Mouse (Mus musculus): ENCODE results near the gene Lbhd1. TPM values are rescaled to one million over a fixed set of nuclear protein-coding genes. Genes with fewer than 3 reads are reported as not detected.
"Not testable (repeated sequence)": the region's sequence is repeated elsewhere in the genome, so short reads cannot be mapped to it uniquely, and the experiment has no call there.

The Lbhd1 gene
- polyA plus RNA-seq (2015; fragmentation: Nextera tagmentation; extraction: Ambion mirVana), result 33.6 and 40.0 TPM in 2 replicates

- Histone ChIP-seq H3K9me3 (ENCODE audit: low read length) (no peaks in the 10 kb centered on the region), H3K9ac (replicated peaks; ENCODE audit: low read depth) (no peak within 1 kb of the TSS), H3K4me2 (replicated peaks; ENCODE audit: low read depth, low read length) (no peak within 1 kb of the TSS), H3K36me3 (ENCODE audit: insufficient read depth, low read length) (no peaks in the 10 kb centered on the region), H3K27ac (ENCODE audit: low read length) (no peak within 1 kb of the TSS), H3K27me3 (replicated peaks; ENCODE audit: insufficient read depth, low read length) (no peaks in the 10 kb centered on the region), H3K4me3 (ENCODE audit: low read depth, low read length) (no peak within 1 kb of the TSS), H3K4me1 (ENCODE audit: insufficient read depth, low read depth, low read length) (peaks cover 6% of the 10 kb centered on the region; the same call in 1 of the 2 replicates)
- 75% methylated on average over 3 of the region's 3 CpGs for WGBS
- TF ChIP-seq EP300 (IDR thresholded peaks at IDR 0.05), result no peak
- no peak for TF ChIP-seq CTCF (IDR thresholded peaks at IDR 0.05)
- no peak for DNase-seq (ENCODE audit: low spot score)
- no peak for ATAC-seq
These were observed at the start of gene Lbhd1, which contains the start of gene Gm49403 for GRCm38 (mm10) chr19:8883616-8884015. TSS of gene Lbhd1 (plus strand) at chr19:8883732. TSS of gene Gm49403 (plus strand) at chr19:8883930.

DNA sequence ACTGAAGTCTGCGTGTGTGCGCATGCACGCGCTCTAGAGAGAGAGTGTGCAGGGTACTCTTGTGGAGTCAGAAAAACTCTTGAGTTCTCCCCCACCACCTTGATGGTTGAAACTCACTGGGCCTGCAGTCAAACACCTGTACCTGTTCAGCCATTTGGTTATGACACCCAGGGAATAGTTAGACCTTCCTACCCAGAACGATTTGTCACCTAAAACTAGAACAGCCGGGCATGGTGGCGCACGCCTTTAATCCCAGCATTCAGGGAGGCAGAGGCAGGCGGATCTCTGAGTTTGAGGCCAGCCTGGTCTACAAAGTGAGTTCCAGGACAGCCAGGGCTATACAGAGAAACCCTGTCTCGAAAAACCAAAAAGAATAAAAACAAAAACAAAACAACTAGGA, 47.2 kb upstream of the Lbhd1 start:
- 95% methylated on average over 10 of the region's 10 CpGs for WGBS
- DNase-seq (ENCODE audit: low spot score), result not testable (repeated sequence)

DNA sequence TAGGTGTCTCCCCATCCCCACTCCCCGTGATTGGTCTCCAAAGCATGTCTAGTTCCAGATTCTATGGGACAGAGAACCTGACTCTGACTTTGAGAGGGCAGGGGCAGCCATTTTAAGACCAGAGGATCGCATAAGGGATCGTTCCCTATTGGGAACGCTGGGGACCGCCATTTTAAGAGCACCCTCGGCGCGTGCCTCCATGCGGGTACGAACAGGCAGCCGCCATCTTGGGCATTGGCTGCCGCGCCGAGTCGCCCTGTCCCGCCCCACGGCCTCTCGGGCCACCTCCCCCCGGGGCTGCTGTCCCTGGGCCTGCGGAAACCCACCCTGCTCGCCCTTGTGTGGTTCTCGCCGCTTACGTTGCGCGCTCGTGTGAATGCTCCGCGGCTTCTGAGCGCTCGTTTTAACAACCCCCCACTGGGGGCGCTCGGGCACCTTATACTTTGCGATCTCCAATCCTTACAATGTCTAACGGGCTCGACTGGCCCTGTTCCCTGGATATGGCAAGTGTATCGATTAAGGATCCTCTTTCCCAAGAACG, 46.2 kb upstream of the Lbhd1 start, which contains the start of gene Bscl2:
Bscl2 (plus strand) TSS at position 217 of the 541 bp plus-strand sequence.
- DNase-seq (ENCODE audit: low spot score), result peak; percentile 91
- Histone ChIP-seq H3K27me3 (replicated peaks; ENCODE audit: insufficient read depth, low read length) (no peaks in the 10 kb centered on the region), H3K4me3 (ENCODE audit: low read depth, low read length) (peak within 1 kb of the TSS; percentile 68), H3K9me3 (ENCODE audit: low read length) (no peaks in the 10 kb centered on the region), H3K4me1 (ENCODE audit: insufficient read depth, low read depth, low read length) (peaks cover 10% of the 10 kb centered on the region; the same call in 1 of the 2 replicates), H3K4me2 (replicated peaks; ENCODE audit: low read depth, low read length) (peak within 1 kb of the TSS; percentile 82), H3K27ac (ENCODE audit: low read length) (peak within 1 kb of the TSS; percentile 91), H3K36me3 (ENCODE audit: insufficient read depth, low read length) (peaks cover 13% of the 10 kb centered on the region; the same call in 1 of the 2 replicates), H3K9ac (replicated peaks; ENCODE audit: low read depth) (peak within 1 kb of the TSS; percentile 78)
- TF ChIP-seq EP300 (IDR thresholded peaks at IDR 0.05) (no peak; the same call in 1 of the 2 replicates), CTCF (IDR thresholded peaks at IDR 0.05) (peak; percentile 65)
- ATAC-seq, result peak; percentile 83
- under 1% methylated on average over 34 of the region's 38 CpGs for WGBS

More for the DNA sequence above, 47.2 kb upstream of the Lbhd1 start:
- H3K36me3 ChIP-seq (ENCODE audit: insufficient read depth, low read length), result peaks cover 21% of the 10 kb centered on the region; the same call in 1 of the 2 replicates
- H3K4me1 ChIP-seq (ENCODE audit: insufficient read depth, low read depth, low read length); H3K9me3 ChIP-seq (ENCODE audit: low read length); H3K27me3 ChIP-seq (replicated peaks; ENCODE audit: insufficient read depth, low read length); H3K4me3 ChIP-seq (ENCODE audit: low read depth, low read length); H3K4me2 ChIP-seq (replicated peaks; ENCODE audit: low read depth, low read length); H3K9ac ChIP-seq (replicated peaks; ENCODE audit: low read depth); ATAC-seq: not testable (repeated sequence)
- 0 out of 2 replicates have a peak overlapping the region, but pooled peaks have one; percentile 91 for H3K27ac ChIP-seq (ENCODE audit: low read length)

DNA sequence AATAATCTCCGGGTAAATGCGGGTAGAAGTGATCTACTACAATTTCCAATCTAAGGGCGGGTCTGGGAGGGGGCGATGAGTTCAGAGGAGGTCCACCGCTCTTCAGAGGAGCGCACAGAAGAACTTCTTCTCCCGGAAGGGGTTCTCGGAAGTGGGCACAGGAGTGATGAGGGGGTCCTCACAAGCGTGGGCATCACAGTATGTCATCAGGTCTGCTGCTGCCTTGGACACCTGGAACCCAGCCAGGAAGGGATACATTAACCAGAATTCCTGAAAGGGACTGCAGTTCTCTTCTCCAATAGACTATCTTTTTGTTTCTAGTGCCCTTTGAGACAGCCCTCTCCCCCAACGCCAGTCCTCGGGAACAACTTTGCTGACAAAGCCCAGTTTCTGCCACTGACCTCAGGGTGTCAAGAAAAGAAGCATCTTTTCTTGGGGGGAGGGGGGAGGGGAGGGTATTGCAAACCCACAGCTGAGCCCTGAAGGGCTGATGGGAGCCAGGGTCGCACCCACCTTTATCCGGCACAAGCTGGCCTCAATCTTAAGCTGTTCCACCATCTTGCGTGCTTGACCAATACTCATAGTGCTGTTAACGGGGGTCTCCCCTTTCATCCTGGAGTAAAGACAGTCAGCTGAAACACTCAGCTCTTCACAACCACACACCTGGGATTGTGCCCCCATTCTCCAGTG, 45.3 kb upstream of the Lbhd1 start:
- H3K36me3 ChIP-seq (ENCODE audit: insufficient read depth, low read length), result 0 out of 2 replicates have a peak, but pooled peaks cover 6% of the 10 kb centered on the region
- peak overlapping the region; percentile 82 for H3K4me2 ChIP-seq (replicated peaks; ENCODE audit: low read depth, low read length)
- H3K4me3 ChIP-seq (ENCODE audit: low read depth, low read length), result peak overlapping the region; percentile 68
- peak overlapping the region; percentile 78 for H3K9ac ChIP-seq (replicated peaks; ENCODE audit: low read depth)
- peak; percentile 66 for DNase-seq (ENCODE audit: low spot score)
- TF ChIP-seq CTCF (IDR thresholded peaks at IDR 0.05) (no peak), EP300 (IDR thresholded peaks at IDR 0.05) (no peak)
- peak overlapping the region; percentile 91 for H3K27ac ChIP-seq (ENCODE audit: low read length)
- H3K9me3 ChIP-seq (ENCODE audit: low read length), result no peaks in the 10 kb centered on the region
- no peaks in the 10 kb centered on the region for H3K27me3 ChIP-seq (replicated peaks; ENCODE audit: insufficient read depth, low read length)
- H3K4me1 ChIP-seq (ENCODE audit: insufficient read depth, low read depth, low read length), result peaks cover 10% of the 10 kb centered on the region; the same call in 1 of the 2 replicates
- ATAC-seq, result 0 out of 2 replicates have a peak, but pooled peaks have one; percentile 1
- 16% methylated on average over 15 of the region's 15 CpGs for WGBS

DNA sequence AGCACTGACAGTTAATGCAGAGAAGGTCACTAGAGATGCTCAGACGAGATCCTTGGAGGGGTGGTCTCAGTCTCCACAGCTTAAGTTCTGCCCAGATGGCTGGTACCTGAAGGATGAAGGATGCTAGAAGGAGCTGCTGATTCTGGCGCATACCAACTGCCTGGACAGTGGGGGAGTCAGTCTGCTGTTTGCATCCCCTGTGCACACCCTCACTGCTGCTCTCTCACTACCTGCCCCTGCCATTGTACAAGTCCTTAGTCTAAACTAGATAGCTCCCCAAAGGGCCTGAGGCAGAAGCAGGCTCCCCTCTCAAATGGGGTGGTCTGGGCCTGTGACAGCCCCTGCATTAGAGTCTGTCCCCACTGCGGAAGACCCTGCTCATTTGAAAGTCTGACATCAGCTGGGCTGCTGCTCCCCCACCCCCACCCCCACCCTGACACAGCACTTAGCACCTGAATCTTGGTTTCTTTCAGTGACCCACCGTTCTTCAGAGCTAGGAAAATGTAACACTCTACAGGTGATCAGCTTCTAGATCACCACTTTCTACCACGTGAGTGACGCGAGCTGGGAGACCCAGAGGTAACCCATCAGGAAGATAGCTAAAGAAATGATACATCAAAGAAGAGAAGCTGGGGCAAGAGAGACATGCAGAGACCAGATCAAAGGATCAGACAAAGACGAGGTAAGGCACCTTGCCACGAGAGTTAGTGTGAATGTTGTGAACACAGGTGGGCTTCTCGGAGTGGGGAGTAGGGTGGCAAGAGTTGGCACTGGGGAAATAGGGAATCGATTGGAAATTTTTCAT, 44.2 kb upstream of the Lbhd1 start, which contains the start of gene Gng3:
Gng3 (minus strand) TSS at position 92 of the 805 bp plus-strand sequence.
- WGBS, result 74% methylated on average over 11 of the region's 11 CpGs
- Histone ChIP-seq H3K27me3 (replicated peaks; ENCODE audit: insufficient read depth, low read length) (no peaks in the 10 kb centered on the region), H3K36me3 (ENCODE audit: insufficient read depth, low read length) (0 out of 2 replicates have a peak, but pooled peaks cover 4% of the 10 kb centered on the region), H3K4me1 (ENCODE audit: insufficient read depth, low read depth, low read length) (peaks cover 10% of the 10 kb centered on the region; the same call in 1 of the 2 replicates), H3K27ac (ENCODE audit: low read length) (peak within 1 kb of the TSS; percentile 91; the same call in 1 of the 2 replicates), H3K4me3 (ENCODE audit: low read depth, low read length) (peak within 1 kb of the TSS; percentile 68), H3K9ac (replicated peaks; ENCODE audit: low read depth) (peak within 1 kb of the TSS; percentile 78), H3K9me3 (ENCODE audit: low read length) (no peaks in the 10 kb centered on the region), H3K4me2 (replicated peaks; ENCODE audit: low read depth, low read length) (peak within 1 kb of the TSS; percentile 82)
- ATAC-seq (no peak), DNase-seq (ENCODE audit: low spot score) (no peak)
- TF ChIP-seq CTCF (IDR thresholded peaks at IDR 0.05) (no peak), EP300 (IDR thresholded peaks at IDR 0.05) (no peak)

Measured in lung, postnatal 0 days (tissue).